ENCODE assay signal across 28 mouse cellular contexts in the genomic region with DNA sequence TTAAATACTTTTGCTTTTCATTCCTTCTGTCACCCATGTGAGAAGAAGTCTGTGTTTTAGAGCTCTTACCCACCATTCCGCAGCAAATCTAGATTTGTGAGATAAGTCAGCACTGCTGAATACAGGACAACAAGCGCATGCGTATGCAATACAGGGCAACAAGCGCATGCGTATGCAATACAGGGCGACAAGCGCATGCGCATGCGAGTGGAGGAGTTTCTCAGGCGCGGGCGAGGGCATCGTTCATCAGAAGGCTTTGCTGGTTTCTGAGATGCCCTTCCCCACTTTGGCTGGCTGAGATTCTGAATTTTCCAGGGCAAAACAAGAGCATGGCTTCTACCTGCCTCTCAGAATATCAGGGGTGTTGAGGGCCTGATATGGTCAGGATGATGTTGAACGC.
"Had no signal": no experiment of that assay in that cellular context is flagged by ENCODE, and none has a peak within 500 bp of the region (broad histone marks: within the 10 kb centered on the region; RNA-seq: fewer than 3 reads in every experiment).

No protein-coding gene starts in this region.

- H3K4me3 ChIP-seq: embryonic facial prominence, embryonic 10.5 days; embryonic facial prominence, embryonic 12.5 days; embryonic facial prominence, embryonic 13.5 days; embryonic facial prominence, embryonic 15.5 days; erythroblast, embryonic 14.5 days; forebrain, embryonic 10.5 days; forebrain, embryonic 13.5 days; forebrain, embryonic 15.5 days; gastrocnemius, adult 2 months; heart, adult 2 months had no signal

- H3K9ac ChIP-seq: embryonic facial prominence, embryonic 12.5 days; embryonic facial prominence, embryonic 13.5 days; embryonic facial prominence, embryonic 15.5 days; forebrain, embryonic 13.5 days; forebrain, embryonic 15.5 days; forebrain, postnatal 0 days had no signal

- H3K27ac ChIP-seq: embryonic facial prominence, embryonic 10.5 days; embryonic facial prominence, embryonic 12.5 days; embryonic facial prominence, embryonic 13.5 days; embryonic facial prominence, embryonic 15.5 days; forebrain, embryonic 10.5 days; forebrain, embryonic 13.5 days; forebrain, embryonic 15.5 days; gastrocnemius, adult 2 months; heart, adult 2 months had no signal

- H3K9me3 ChIP-seq: embryonic facial prominence, embryonic 10.5 days; embryonic facial prominence, embryonic 12.5 days; embryonic facial prominence, embryonic 13.5 days; embryonic facial prominence, embryonic 15.5 days; forebrain, embryonic 10.5 days; forebrain, embryonic 13.5 days; forebrain, embryonic 15.5 days had no signal

- H3K27me3 ChIP-seq: embryonic facial prominence, embryonic 12.5 days; embryonic facial prominence, embryonic 15.5 days; forebrain, embryonic 13.5 days; forebrain, embryonic 15.5 days had no signal

- H3K36me3 ChIP-seq: embryonic facial prominence, embryonic 10.5 days; embryonic facial prominence, embryonic 12.5 days; embryonic facial prominence, embryonic 13.5 days; embryonic facial prominence, embryonic 15.5 days; forebrain, embryonic 10.5 days; forebrain, embryonic 15.5 days had no signal

- H3K4me2 ChIP-seq: embryonic facial prominence, embryonic 12.5 days; embryonic facial prominence, embryonic 13.5 days; embryonic facial prominence, embryonic 15.5 days; forebrain, embryonic 13.5 days; forebrain, embryonic 15.5 days had no signal

- H3K4me1 ChIP-seq: embryonic facial prominence, embryonic 10.5 days; embryonic facial prominence, embryonic 12.5 days; embryonic facial prominence, embryonic 13.5 days; embryonic facial prominence, embryonic 15.5 days; forebrain, embryonic 10.5 days; forebrain, embryonic 13.5 days; forebrain, embryonic 15.5 days had no signal

- ATAC-seq: forebrain, embryonic 13.5 days; forebrain, embryonic 14.5 days; forebrain, embryonic 15.5 days; forebrain, embryonic 16.5 days; forebrain, postnatal 0 days had no signal

- DNase-seq: cerebellum, adult 2 months; cerebellum, adult 8-10 months; cerebellum, adult 9-10 months; cerebellum, adult 9-11 months; cerebellum, postnatal 10 days; cerebellum, postnatal 14 days; cerebellum, postnatal 25 days; cerebellum, postnatal 36 days; embryo, embryonic 11 days; forebrain, postnatal 0 days; gastrocnemius, adult 2 months; gastrocnemius, postnatal 10 days; gastrocnemius, postnatal 14 days; gastrocnemius, postnatal 25 days; gastrocnemius, postnatal 36 days; heart, adult 11 months; heart, adult 18-20 months; heart, adult 2 months had no signal
